Mouse (Mus musculus) adrenal gland, adult 8-10 months (tissue): Measurements from ENCODE around the gene Wdr45. TPM values are rescaled to one million over a fixed set of nuclear protein-coding genes. Genes with fewer than 3 reads are reported as not detected.
"Not testable (repeated sequence)": the region's sequence is repeated elsewhere in the genome, so short reads cannot be mapped to it uniquely, and the experiment has no call there.

Experiments used
- DNase-seq: peaks from one replicate; pipeline ENCODE4 v3.0.0; 2022
- total RNA-seq, 4 experiments: library from RNA; stranded (reverse); gene quantifications; 2 replicates each; pipeline ENCODE4 v1.2.4; 2022

Gene Wdr45
- total RNA-seq, 4 experiments from 2014 or later: 68.5 to 92.2 (median 76.2) TPM

- peak; percentile 56 for DNase-seq
Observed at GRCm38 (mm10) chrX:7721514-7722281, 7.6 kb downstream of the Wdr45 start, which contains the start of gene Gm45208. TSS of gene Gm45208 (plus strand) at chrX:7722245.

DNA sequence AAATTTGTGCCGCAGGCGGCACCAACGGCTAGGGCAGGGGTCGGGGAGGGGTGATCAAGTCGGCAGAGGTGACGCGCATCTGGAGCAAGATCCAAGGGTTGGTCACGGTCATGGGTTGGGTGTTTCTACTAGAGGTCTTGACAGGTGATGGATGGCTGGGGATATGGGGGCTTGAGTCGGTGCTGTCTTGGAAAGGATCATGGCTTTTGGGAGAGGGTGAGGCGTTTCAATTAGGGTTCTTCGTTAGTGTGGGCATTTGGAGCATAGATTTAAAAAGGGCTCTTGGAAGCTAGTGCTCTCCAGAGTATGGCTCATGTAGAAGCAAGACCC is 8.1 kb downstream of the Wdr45 start:
- DNase-seq: no peak

- no peak for DNase-seq
Observed at GRCm38 (mm10) chrX:7722691-7723090, 8.6 kb downstream of the Wdr45 start.

- no peak for DNase-seq
Observed at GRCm38 (mm10) chrX:7724135-7724534, 10.0 kb downstream of the Wdr45 start.

GRCm38 (mm10) chrX:7725841-7726240 is 11.7 kb downstream of the Wdr45 start:
- peak; percentile 11 for DNase-seq

DNA sequence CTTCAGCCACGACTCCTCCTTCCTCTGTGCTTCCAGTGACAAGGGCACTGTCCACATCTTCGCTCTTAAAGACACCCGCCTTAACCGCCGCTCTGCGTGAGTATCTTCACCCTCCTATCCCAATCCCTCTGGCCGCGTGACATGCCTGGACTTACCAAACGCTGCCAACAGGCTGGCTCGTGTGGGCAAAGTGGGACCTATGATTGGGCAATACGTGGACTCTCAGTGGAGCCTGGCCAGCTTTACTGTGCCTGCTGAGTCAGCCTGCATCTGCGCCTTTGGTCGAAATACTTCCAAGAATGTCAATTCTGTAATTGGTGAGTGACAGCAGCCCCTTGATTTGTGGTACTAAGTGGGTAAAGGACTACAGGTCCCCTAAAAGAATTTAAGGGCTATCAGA is 13.0 kb downstream of the Wdr45 start:
- DNase-seq: peak; percentile 28

- peak; percentile 83 for DNase-seq
Observed at GRCm38 (mm10) chrX:7728215-7728921, 14.2 kb downstream of the Wdr45 start, which contains the start of gene Praf2. TSS of gene Praf2 (plus strand) at chrX:7728439.

DNA sequence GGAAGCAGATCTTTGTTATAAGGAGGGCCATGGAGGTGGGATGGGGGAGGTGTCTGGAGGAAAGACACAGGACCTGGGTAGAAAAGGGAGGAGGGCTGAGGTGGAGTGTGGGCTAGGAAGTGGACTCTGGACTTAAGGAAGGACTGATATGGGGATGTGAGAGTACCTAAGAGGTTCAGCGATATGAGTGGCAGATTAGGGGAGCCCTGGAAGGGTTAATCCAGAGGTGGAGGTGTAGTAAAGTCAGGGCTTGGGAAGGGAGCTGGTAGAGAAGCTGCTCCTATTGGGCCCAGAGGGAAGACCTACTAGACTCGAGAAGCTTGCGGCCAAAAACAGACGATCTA is 14.8 kb downstream of the Wdr45 start:
- DNase-seq: no peak

GRCm38 (mm10) chrX:7733571-7734156 is 19.5 kb downstream of the Wdr45 start:
- no peak for DNase-seq

DNA sequence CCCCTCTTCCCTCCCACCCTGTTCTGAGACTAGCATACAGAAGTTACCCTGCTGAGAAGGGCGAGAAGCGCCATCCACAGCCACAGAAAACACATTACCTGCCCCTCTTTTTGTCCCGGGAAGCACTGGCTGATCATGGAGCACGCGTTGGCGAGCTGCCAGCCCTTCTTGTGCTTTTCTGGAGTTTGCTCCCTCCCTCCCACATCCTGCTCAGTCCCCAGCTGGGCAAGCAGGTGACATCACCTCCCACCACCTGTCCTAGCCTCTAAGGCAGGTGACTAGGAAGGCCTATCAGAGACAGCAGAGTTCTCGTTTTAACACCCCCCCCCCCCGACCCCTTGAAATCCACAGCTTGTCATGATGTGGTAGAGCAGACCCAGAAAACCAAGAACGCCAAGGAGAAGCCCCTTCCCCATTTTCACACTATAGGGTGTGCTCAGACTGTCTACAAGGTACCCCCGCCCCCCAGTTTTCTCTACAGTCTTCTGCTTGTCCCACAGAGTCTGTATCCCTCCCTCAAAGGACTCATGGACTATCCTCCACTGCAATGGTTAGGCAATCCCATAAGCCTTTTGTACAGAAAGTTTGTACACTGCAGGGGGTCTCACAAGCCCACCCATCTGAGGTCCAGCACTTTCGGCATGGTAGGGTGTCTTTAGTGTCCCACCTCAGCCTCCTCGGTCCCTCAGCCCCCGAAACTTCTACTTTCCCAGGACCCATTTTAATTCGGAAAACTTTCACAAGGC is 25.4 kb downstream of the Wdr45 start:
- DNase-seq: no peak

GRCm38 (mm10) chrX:7740082-7740819 is 26.1 kb downstream of the Wdr45 start:
- no peak for DNase-seq

DNA sequence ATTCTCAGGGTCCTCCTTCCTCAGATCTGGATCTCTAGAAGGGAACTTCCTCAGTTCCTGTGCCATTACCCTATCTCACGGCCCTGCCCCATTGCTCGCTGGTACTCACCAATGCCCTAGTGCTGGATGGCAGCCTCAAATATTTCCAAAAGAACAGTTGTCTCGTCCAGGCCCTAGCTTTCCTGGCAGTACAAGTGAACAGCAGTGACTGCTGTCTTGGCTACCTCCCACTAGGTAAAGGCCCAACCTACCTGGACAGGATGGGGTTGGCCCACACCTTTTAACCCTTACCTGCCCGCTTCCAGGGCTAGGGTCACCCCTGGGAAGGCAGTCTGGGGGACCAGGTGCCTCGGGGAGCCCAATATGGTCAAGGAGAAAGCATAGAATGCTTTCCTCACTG is 27.0 kb downstream of the Wdr45 start:
- no peak for DNase-seq

GRCm38 (mm10) chrX:7743470-7743869 is 29.3 kb downstream of the Wdr45 start:
- DNase-seq: no peak

DNA sequence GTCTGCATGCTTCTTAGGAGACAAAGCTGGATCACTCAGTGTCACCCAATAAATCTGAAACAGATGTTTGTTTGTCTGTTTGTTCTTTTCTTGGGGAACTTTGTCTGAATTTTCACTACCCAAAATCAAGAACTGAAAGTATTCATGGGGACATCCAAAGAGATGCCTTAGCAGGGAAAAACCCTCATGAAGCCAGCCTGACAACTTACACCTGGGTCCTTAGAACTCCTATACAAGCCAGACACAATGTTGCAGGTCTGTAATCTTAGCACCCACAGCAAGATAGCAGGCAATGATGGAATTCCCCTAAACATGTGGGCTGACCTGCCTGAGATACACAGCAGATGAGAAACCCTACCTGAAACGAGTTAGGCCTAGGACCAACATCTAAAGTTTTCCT is 30.8 kb downstream of the Wdr45 start:
- no peak for DNase-seq

GRCm38 (mm10) chrX:7745429-7745828 is 31.3 kb downstream of the Wdr45 start:
- DNase-seq: no peak

DNA sequence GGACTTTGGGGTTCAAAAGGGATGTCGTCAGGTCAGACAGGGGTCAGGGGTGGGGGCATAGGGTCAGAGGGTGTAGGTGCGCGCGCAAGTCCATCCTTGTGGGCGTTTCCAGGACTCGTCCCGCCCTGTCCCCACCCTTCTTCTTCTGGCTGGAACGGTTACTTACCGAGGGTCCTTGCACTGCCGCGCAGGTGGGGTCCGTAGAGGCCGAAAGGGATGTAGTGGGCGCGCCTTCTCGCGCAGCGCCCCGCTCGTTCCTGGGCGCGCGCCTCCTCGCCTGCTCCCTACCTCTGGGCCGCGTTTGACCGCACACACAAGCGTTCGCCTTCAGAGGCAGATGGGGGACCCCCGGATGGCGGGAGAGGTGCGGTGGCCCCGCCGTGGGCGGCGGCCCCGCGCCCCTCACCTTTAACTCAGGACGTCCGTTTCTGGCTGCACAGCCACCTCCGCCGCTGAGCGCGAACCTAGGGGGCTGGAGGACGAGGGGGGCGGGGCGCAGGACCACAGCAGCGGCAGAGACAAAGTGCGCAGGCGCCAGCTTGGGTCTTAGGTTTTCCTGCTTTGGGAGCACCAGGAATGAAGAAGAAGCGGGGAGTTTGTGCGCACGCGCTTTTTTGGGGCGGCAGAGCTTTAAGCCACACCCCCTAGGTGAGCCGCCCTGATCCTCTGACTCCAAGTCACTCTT is 36.4 kb downstream of the Wdr45 start, which contains the start of gene Ccdc120:
Gene Ccdc120 (minus strand): TSS at position 474 of the 685 bp plus-strand sequence.
- DNase-seq: peak; percentile 45

DNA sequence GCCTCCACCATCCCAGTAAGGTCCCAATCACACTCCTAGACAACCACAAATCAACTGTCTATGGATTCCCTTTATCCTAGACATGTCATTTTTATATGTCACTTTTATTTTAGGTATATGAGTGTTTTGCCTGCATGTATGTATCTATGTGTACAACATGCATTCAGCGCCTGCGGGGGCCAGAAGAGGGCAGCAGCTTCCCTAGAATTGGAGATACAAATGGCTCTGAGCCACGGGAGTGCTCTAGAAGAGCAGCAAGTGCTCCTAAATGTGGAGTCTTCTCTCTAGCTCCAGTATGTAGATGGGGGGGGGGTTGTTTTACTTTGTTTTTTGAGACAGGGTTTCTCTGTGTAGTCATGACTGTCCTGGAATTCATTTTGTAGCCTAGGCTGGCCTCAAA is 39.5 kb downstream of the Wdr45 start:
- not testable (repeated sequence) for DNase-seq

DNA sequence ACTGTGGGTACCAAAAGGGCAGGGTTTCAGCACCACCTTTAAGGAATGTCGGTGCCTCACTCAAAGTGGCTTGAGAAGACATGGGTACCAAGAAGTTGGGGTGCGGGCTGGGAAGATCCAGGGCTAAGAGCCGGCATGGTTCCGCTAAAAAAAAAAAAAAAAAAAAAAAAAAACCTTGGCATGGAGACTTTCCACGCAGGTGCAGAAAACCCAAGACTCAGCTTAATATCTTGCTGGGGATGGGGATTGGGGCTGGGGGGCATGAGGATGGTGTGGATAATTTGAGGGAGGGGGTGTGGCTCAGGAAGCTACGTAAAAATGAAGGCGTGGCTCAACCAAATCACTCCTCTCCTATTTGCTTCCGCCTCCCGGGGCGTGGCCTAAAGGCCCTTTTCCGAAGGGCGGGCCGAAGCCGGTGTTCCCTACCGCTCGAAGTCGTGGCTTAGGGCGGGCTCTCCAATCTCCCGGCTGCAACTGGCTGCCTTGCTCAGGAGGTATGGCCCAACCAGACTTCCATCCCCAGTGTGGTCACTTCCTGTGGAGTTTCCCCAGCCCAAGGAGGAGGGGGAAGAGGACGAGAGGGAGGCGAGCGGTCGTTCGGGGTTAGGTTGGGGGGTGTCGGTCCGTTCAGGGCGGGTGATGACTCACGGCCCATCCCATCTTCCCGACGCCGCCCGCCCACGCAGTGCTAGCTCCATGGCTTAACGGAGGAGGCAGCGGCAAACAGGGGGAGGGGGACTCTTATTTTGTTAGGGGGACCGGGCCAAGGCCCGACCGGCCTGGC is 48.2 kb downstream of the Wdr45 start, which contains the start of gene Tfe3:
Gene Tfe3 (plus strand): TSS at position 424 of the 784 bp plus-strand sequence.
- DNase-seq: peak; percentile 95

- DNase-seq: no peak
Observed at GRCm38 (mm10) chrX:7762921-7763197, 48.7 kb downstream of the Wdr45 start.

GRCm38 (mm10) chrX:7763631-7764393 is 49.7 kb downstream of the Wdr45 start:
- peak; percentile 19 for DNase-seq
